Mouse (Mus musculus): ENCODE results near the gene Mark3. TPM values are rescaled to one million over a fixed set of nuclear protein-coding genes. Genes with fewer than 3 reads are reported as not detected.
"Not testable (repeated sequence)": the region's sequence is repeated elsewhere in the genome, so short reads cannot be mapped to it uniquely, and the experiment has no call there.

Gene Mark3
- polyA plus RNA-seq, 1 experiment from 2014 or later = 70.0 TPM

DNA sequence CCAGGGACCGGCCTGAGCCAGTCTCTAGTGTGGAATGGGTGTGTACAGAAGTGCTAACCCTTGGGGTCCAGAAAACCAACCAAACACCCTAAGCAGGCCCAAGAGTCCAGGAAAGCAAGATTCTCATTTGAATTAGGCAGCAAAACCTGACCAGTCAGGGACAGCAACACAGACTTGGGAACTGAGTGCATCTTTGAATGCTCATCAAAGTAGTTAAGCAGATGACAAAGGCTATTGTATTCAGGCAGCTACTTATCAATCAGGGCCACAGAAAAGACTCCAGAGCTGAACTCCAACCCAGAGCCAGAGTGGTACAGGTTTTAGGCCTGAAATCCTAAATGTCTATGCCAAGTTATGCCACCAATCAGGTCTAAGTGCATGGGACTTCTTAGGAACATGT is 86.3 kb downstream of the Mark3 start:
- no peak overlapping the region for H3K4me3 ChIP-seq
- no peaks in the 10 kb centered on the region for H3K27me3 ChIP-seq
- no peak overlapping the region for H3K4me2 ChIP-seq (replicated peaks)
- ATAC-seq (ENCODE audit: insufficient number of reproducible peaks, insufficient read depth, low FRiP score, low TSS enrichment) = no peak
- H3K27ac ChIP-seq = no peak overlapping the region
- peaks cover 38% of the 10 kb centered on the region for H3K36me3 ChIP-seq
- no peak overlapping the region for H3K9ac ChIP-seq
- peaks cover 10% of the 10 kb centered on the region for H3K4me1 ChIP-seq
- 100% methylated on average over 1 of the region's 1 CpGs for WGBS
- H3K9me3 ChIP-seq = no peaks in the 10 kb centered on the region

DNA sequence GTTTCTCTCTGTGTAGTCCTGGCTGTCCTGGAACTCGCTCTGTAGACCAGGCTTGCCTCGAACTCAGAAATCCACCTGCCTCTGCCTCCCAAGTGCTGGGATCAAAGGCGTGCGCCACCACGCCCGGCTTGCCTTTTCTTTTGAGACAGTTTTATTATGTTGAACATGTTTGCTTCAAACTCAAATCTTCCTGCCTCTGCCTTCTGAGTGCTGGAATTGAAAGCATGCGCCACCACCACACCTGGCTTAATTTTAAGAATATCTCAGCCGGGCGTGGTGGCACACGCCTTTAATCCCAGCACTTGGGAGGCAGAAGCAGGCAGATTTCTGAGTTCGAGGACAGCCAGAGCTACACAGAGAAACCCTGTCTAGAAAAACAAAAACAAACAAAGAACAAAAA is 87.2 kb downstream of the Mark3 start:
- not testable (repeated sequence) for H3K9me3 ChIP-seq; H3K27ac ChIP-seq; H3K4me2 ChIP-seq (replicated peaks); H3K9ac ChIP-seq; H3K4me3 ChIP-seq; H3K27me3 ChIP-seq; ATAC-seq (ENCODE audit: insufficient number of reproducible peaks, insufficient read depth, low FRiP score, low TSS enrichment)
- 98% methylated on average over 11 of the region's 11 CpGs for WGBS
- Histone ChIP-seq H3K36me3 (peaks cover 29% of the 10 kb centered on the region), H3K4me1 (peaks cover 10% of the 10 kb centered on the region)

DNA sequence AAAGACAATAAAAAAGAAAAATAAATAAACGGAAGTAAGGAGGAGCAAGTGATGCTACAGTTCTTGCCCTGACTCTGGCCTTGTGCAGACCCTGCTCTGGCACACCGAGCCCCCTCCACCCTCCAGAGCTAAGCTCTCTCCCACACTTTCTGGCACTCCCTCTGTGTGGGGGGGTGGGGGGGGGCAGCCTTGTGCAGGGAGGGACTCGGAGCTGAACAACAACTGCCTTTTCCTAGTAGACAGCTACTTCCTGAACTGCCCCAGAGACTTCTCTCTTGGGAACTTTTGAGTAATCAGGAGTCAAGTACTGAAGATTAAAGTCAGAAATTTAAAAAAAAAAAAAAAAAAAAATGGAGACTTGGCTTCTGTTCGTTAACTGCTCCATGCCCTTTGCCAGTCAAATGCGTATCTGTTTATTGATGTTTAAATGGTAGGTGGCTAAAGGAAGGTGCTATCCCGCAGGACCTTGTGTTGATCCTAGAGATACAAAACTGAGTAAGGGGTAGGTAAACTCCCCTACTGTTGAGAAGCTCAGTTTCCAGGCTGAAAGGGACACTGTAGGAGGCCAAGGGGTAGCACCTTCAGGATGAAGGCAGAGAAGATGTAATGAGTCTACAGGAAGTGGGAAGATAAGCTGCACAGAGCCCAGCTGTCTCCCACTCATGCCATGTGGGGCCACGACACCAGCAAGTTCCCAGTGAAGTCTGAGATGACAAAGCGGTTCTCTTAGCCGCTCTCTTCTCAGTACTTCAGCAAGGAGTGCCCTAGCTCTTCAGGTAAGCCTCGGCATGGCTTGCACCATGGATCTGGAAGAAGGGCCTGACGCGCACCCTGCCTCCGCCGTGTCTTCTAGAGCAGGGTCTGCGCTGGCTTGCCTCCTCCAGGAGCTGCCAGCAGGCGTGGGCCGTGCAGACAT is 89.2 kb downstream of the Mark3 start:
- H3K9ac ChIP-seq = no peak overlapping the region
- H3K4me2 ChIP-seq (replicated peaks) = no peak overlapping the region
- H3K4me3 ChIP-seq = no peak overlapping the region
- no peaks in the 10 kb centered on the region for H3K9me3 ChIP-seq
- WGBS = 63% methylated on average over 17 of the region's 17 CpGs
- peaks cover 11% of the 10 kb centered on the region for H3K4me1 ChIP-seq
- no peaks in the 10 kb centered on the region for H3K27me3 ChIP-seq
- peaks cover 16% of the 10 kb centered on the region for H3K36me3 ChIP-seq
- ATAC-seq (ENCODE audit: insufficient number of reproducible peaks, insufficient read depth, low FRiP score, low TSS enrichment) = no peak; the same call in 1 of the 2 replicates
- H3K27ac ChIP-seq = peak overlapping the region; percentile 47

DNA sequence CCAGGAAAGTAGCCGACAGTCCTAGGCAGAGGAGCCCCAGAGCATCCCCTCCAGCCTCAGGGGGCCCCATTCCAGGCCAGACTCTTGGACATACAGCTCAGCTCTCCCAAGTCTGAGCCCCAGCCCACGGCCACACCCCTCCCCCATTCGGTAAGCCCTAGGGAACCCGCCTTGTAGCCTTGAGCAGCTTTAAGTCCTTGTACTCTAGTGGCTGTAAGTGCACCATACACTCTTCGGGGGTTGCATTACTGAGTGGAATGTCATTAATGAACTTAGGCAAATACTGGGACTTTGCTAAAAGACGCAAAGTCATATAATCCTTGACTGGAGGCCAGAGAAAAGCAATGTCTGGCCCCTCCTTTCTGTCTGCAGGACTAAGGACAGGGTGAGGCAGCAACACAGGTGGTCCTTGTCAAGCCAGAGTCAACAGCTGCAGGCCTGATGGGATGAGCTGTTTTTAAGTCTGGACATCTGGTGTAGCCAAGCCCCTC is 89.9 kb downstream of the Mark3 start:
- H3K4me2 ChIP-seq (replicated peaks) = no peak overlapping the region
- no peak overlapping the region for H3K9ac ChIP-seq
- H3K4me1 ChIP-seq = peaks cover 18% of the 10 kb centered on the region
- ATAC-seq (ENCODE audit: insufficient number of reproducible peaks, insufficient read depth, low FRiP score, low TSS enrichment) = peak; percentile 17; the same call in 1 of the 2 replicates
- 35% methylated on average over 6 of the region's 6 CpGs for WGBS
- no peaks in the 10 kb centered on the region for H3K9me3 ChIP-seq
- no peaks in the 10 kb centered on the region for H3K27me3 ChIP-seq
- peaks cover 13% of the 10 kb centered on the region for H3K36me3 ChIP-seq
- H3K27ac ChIP-seq = peak overlapping the region; percentile 47
- no peak overlapping the region for H3K4me3 ChIP-seq

DNA sequence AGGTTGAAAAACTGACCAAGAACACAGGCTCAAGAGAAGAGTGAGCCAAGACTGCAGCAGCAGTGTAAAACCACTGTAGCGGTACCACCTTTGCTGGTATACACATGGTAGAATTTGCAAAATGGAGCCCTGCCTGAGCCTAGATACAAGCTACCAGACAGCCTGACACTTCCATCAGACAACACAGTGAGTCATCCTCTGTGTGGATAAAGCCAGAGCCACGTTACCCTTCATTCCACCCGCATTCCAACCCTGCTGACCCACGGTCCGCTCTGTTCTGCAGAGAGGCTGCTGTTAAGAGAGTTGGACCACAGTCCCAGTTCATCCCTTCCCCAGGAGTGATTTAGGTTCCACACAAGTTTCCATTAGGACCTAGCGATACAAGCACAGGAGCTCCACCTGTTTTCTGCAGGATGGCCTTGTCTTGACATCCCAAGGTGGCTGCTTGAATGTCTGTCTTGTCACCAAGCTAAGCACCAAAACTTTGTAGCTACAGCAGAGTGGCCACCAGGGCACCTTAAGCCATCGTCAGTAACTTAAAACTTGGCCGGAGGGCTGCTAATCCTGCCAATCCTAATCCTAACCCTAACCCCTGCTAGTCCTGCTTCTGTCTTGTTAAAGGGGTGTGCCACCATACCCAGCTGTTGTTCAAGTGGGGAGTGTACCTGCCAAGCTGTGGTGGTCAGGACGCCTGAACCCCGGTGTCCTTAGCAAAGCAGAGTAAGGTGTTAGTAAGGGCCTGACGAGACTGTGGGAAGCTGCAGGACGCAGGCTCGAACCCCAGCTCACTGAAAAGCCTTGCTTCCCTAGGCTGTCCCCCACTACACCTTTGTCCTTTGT is 90.9 kb downstream of the Mark3 start:
- H3K36me3 ChIP-seq = peaks cover 6% of the 10 kb centered on the region; the same call in 1 of the 2 replicates
- H3K9me3 ChIP-seq = no peaks in the 10 kb centered on the region
- no peak for ATAC-seq (ENCODE audit: insufficient number of reproducible peaks, insufficient read depth, low FRiP score, low TSS enrichment)
- no peak overlapping the region for H3K27ac ChIP-seq
- no peak overlapping the region for H3K4me3 ChIP-seq
- peaks cover 9% of the 10 kb centered on the region for H3K27me3 ChIP-seq
- H3K4me1 ChIP-seq = peaks cover 20% of the 10 kb centered on the region
- no peak overlapping the region; the same call in 1 of the 2 replicates for H3K9ac ChIP-seq
- WGBS = 78% methylated on average over 13 of the region's 13 CpGs
- H3K4me2 ChIP-seq (replicated peaks) = no peak overlapping the region

DNA sequence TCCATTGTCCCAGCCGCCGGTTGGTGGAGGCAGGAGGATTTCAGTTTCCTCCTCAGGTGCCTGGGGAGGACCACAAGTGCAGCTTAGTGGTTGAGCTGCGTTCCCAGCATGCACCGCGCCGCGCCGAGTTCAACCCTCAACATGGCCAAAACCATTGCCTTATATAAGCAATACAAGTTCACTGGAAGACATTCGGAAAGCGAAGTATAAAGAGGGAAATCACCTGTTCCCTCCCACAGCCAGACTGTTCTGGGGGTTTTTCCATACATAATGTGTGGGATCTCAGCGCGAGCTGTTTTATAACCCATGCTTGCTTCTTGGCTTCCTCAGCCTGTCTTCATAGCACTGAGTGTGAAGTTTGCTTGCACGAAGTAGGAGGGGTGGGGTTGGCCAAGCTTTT is 92.1 kb downstream of the Mark3 start:
- WGBS = 74% methylated on average over 13 of the region's 13 CpGs

DNA sequence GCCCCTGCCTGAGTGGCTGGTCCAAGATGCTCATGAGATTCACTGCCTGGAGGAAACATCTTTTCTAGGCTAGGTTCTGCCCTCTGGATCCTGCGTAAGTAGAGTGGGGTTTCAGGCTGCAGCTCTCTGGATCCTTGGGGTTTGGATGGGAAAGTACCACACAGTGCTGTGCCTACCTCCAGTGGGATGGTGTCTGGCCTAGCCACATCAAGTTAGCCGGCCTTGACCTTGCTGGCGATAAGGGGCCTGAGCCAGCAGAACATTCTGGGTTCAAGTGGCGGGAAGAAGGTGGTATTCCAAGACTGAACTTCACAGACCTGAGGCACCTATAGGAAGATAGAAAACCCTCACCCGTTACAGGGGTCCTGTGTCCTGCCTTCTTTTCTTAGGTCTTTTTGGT is 93.1 kb downstream of the Mark3 start:
- peaks cover 31% of the 10 kb centered on the region for H3K4me1 ChIP-seq

More for the DNA sequence above, 92.1 kb downstream of the Mark3 start:
- Histone ChIP-seq H3K4me2 (replicated peaks) (no peak overlapping the region), H3K9ac (no peak overlapping the region), H3K4me1 (peaks cover 29% of the 10 kb centered on the region), H3K36me3 (0 out of 2 replicates have a peak, but pooled peaks cover 5% of the 10 kb centered on the region), H3K27ac (no peak overlapping the region), H3K9me3 (no peaks in the 10 kb centered on the region), H3K4me3 (no peak overlapping the region), H3K27me3 (peaks cover 20% of the 10 kb centered on the region)
- ATAC-seq (ENCODE audit: insufficient number of reproducible peaks, insufficient read depth, low FRiP score, low TSS enrichment) = no peak

DNA sequence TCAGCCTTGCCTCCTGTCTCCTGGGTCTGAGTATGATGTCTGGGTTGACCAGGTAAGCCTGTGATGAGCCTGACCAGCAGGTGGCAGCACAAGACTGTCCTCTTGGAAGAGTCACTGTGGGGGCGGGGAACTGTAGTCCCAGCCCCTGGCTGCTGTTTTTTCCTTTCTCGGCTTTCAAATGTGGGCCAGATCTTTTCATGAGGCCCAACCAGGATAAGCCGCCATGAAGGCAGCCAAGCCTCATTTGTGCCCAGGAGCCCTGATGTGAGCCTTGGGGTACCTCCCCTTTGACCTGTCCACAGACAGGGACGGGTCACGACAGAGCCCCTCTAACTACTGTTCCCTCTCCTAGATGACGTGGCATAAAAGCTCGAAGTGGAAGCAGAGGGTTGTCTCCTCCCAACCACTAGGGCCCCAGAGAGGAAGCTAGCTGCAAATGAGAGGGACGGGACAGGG is 94.2 kb downstream of the Mark3 start:
- ATAC-seq (ENCODE audit: insufficient number of reproducible peaks, insufficient read depth, low FRiP score, low TSS enrichment) = peak; percentile 65
- peaks cover 34% of the 10 kb centered on the region for H3K4me1 ChIP-seq
- under 1% methylated on average over 8 of the region's 8 CpGs for WGBS
- H3K36me3 ChIP-seq = no peaks in the 10 kb centered on the region
- peaks cover 41% of the 10 kb centered on the region for H3K27me3 ChIP-seq
- peak overlapping the region; percentile 42; the same call in 1 of the 2 replicates for H3K9ac ChIP-seq
- peak overlapping the region; percentile 86 for H3K27ac ChIP-seq
- peak overlapping the region; percentile 49 for H3K4me2 ChIP-seq (replicated peaks)
- H3K4me3 ChIP-seq = peak overlapping the region; percentile 13; the same call in 1 of the 2 replicates
- H3K9me3 ChIP-seq = no peaks in the 10 kb centered on the region

More for the DNA sequence above, 93.1 kb downstream of the Mark3 start:
- no peaks in the 10 kb centered on the region for H3K36me3 ChIP-seq
- no peak overlapping the region for H3K9ac ChIP-seq
- no peak overlapping the region for H3K27ac ChIP-seq
- no peaks in the 10 kb centered on the region for H3K9me3 ChIP-seq
- 91% methylated on average over 5 of the region's 5 CpGs for WGBS
- peaks cover 30% of the 10 kb centered on the region for H3K27me3 ChIP-seq
- ATAC-seq (ENCODE audit: insufficient number of reproducible peaks, insufficient read depth, low FRiP score, low TSS enrichment) = no peak
- H3K4me3 ChIP-seq = no peak overlapping the region
- H3K4me2 ChIP-seq (replicated peaks) = no peak overlapping the region

DNA sequence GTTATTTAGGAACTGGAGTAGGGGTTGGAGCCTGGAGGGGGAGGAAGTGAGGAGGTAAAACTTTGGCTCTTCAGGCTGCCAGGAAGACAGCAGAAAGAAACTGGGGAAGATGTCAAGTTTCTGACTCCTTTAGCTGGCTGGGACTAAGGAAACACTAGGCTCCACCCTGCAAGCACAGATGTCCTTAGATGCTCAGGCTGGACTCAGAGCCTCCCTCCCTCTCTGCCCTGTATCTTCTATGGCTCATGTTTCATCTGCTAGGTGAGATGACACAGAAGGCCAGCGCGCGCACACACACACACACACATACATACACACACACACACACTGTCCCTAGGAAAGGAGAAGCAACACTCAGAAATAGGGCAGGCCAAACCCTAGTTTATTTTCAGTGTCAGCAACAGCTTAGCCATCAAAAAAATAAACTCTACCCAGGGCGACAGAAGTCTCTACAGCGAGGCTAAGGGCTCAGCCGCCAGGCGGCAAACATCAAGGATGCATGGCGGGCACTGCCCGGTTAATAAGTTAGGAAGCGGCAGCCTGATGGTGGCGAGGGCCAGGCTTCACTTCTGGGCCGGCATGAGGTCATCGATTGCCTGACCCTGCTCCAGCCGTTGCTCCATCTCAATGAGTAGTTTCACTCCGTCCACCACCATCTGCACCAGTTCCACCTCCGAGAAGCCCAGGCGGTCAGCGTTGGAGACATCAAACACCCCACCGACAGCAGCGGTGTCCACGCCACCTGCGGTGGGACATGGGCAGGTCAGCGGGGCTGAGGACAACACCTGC is 94.9 kb downstream of the Mark3 start:
- WGBS = 61% methylated on average over 23 of the region's 23 CpGs
- Histone ChIP-seq H3K4me3 (peak overlapping the region; percentile 13; the same call in 1 of the 2 replicates), H3K4me1 (peaks cover 26% of the 10 kb centered on the region), H3K4me2 (replicated peaks) (peak overlapping the region; percentile 70), H3K27ac (peak overlapping the region; percentile 86), H3K9ac (peak overlapping the region; percentile 42; the same call in 1 of the 2 replicates), H3K36me3 (no peaks in the 10 kb centered on the region), H3K9me3 (no peaks in the 10 kb centered on the region), H3K27me3 (peaks cover 48% of the 10 kb centered on the region)
- ATAC-seq (ENCODE audit: insufficient number of reproducible peaks, insufficient read depth, low FRiP score, low TSS enrichment) = no peak

DNA sequence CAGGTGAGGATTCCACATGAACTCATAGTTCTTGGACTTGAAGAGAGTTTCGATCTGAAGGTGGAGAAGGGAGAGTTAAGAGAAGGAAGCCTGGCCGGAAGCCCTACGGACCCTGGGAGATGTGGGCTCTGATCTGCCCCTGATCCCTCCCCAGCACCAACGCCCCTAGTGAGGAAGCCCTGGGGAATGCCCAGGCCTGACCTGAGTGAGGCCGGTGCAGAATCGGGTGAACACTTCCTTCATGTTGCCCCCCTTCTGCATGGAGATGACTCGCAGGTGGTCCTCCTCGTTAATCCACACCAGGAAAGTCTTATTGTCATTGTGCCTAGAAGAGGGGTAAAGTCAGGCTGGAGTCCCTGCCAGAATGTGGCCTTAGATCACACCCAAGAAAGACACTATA is 95.6 kb downstream of the Mark3 start:
- WGBS = 55% methylated on average over 8 of the region's 8 CpGs
- Histone ChIP-seq H3K27ac (no peak overlapping the region), H3K4me1 (peaks cover 24% of the 10 kb centered on the region), H3K36me3 (no peaks in the 10 kb centered on the region), H3K27me3 (peaks cover 50% of the 10 kb centered on the region), H3K9me3 (no peaks in the 10 kb centered on the region), H3K4me2 (replicated peaks) (peak overlapping the region; percentile 70), H3K9ac (peak overlapping the region; percentile 57; the same call in 1 of the 2 replicates), H3K4me3 (peak overlapping the region; percentile 54)
- no peak for ATAC-seq (ENCODE audit: insufficient number of reproducible peaks, insufficient read depth, low FRiP score, low TSS enrichment)
